Mouse (Mus musculus) liver, embryonic 14.5 days (tissue): ENCODE data around the gene Dus1l.

Source experiments
- CTCF ChIP-seq: IDR thresholded peaks from 2 replicates; pipeline ENCODE4 v1.5.1; 2016; ENCODE audit warnings: antibody characterized with exemption, low read depth, control low read depth
- EP300 ChIP-seq: IDR thresholded peaks from 2 replicates; pipeline ENCODE4 v1.6.1; 2016; ENCODE audit warnings: antibody characterized with exemption, low read depth

GRCm38 (mm10) chr11:120812068-120812467 lies 15.9 kb upstream of the Dus1l start:
- TF ChIP-seq CTCF (no peak), EP300 (no peak)
